Mouse (Mus musculus) C2C12 (cell line): ENCODE data around the gene Ankrd2. TPM values are rescaled to one million over a fixed set of nuclear protein-coding genes. Genes with fewer than 3 reads are reported as not detected.

ENCODE experiments used
- H3K27me3 ChIP-seq: one replicate; pipeline ENCODE4 v1.6.1; 2011; ENCODE audit not compliant: control insufficient read depth, insufficient read depth, insufficient read length
- H3K36me3 ChIP-seq: one replicate; pipeline ENCODE4 v1.6.1; 2011; ENCODE audit not compliant: control insufficient read depth, insufficient read depth
- H3K4me3 ChIP-seq: one replicate; pipeline ENCODE4 v1.5.1; 2011; ENCODE audit warnings: mild to moderate bottlenecking, control low read depth; ENCODE audit not compliant: poor library complexity, insufficient read depth, severe bottlenecking
- H3K79me2 ChIP-seq: one replicate; pipeline ENCODE4 v1.6.1; 2011; ENCODE audit not compliant: control insufficient read depth, insufficient read depth
- H3K79me3 ChIP-seq: one replicate; pipeline ENCODE4 v1.6.1; 2011; ENCODE audit warnings: low read depth, control low read depth
- H3ac ChIP-seq: one replicate; pipeline ENCODE3; 2011; ENCODE audit warnings: low read depth; ENCODE audit not compliant: control insufficient read depth, insufficient read length
- CEBPB ChIP-seq: IDR thresholded peaks from one replicate; pipeline ENCODE4 v1.6.1; 2011; ENCODE audit warnings: low read depth, mild to moderate bottlenecking, control low read depth, moderate library complexity
- CTCF ChIP-seq: IDR thresholded peaks from one replicate; pipeline ENCODE4 v1.5.1; 2011; ENCODE audit not compliant: control insufficient read depth, insufficient read depth, insufficient read length
- FOSL1 ChIP-seq: IDR thresholded peaks from one replicate; pipeline ENCODE4 v1.8.0; 2011; ENCODE audit warnings: mild to moderate bottlenecking, low read length; ENCODE audit not compliant: poor library complexity, insufficient read depth, severe bottlenecking
- MAX ChIP-seq: IDR thresholded peaks from one replicate; pipeline ENCODE4 v1.6.1; 2011; ENCODE audit warnings: mild to moderate bottlenecking, control low read depth
- MYOD1 ChIP-seq: IDR thresholded peaks from one replicate; pipeline ENCODE4 v1.6.1; 2011; ENCODE audit warnings: low read depth; ENCODE audit not compliant: control insufficient read depth, insufficient read length
- MYOG ChIP-seq: IDR thresholded peaks from one replicate; pipeline ENCODE4 v1.6.1; 2011; ENCODE audit not compliant: control insufficient read depth, insufficient read length; ENCODE audit errors: extremely low read depth
- USF1 ChIP-seq: IDR thresholded peaks from one replicate; pipeline ENCODE4 v1.6.1; 2011; ENCODE audit warnings: low read depth, mild to moderate bottlenecking, control low read depth, moderate library complexity
- polyA plus RNA-seq: library from polyadenylated mRNA; unstranded; fragments of >200 nt; fragmentation: generic; extraction: Trizol; gene quantifications from one replicate; pipeline ENCODE4 v1.2.1, GENCODE M21; 2012; ENCODE audit warnings: missing spikeins

Ankrd2 gene
- polyA plus RNA-seq, 1 experiment, result 0.15 TPM

GRCm38 (mm10) chr19:42009067-42009466 lies 26.7 kb upstream of the Ankrd2 start:
- Histone ChIP-seq H3K27me3 (no peaks in the 10 kb centered on the region), H3ac (no peak overlapping the region), H3K79me3 (peaks cover 53% of the 10 kb centered on the region), H3K4me3 (no peak overlapping the region), H3K79me2 (peaks cover 99% of the 10 kb centered on the region), H3K36me3 (peaks cover 4% of the 10 kb centered on the region)
- no peak for TF ChIP-seq FOSL1
- no peak for TF ChIP-seq CTCF
- no peak for TF ChIP-seq CEBPB
- TF ChIP-seq USF1, result no peak
- TF ChIP-seq MAX, result no peak
- no peak for TF ChIP-seq MYOD1
- TF ChIP-seq MYOG, result no peak

- H3K36me3 ChIP-seq, result peaks cover 4% of the 10 kb centered on the region
- H3K27me3 ChIP-seq, result no peaks in the 10 kb centered on the region
- no peak overlapping the region for H3K4me3 ChIP-seq
- no peak for TF ChIP-seq MYOG
- no peak for TF ChIP-seq CEBPB
- H3K79me2 ChIP-seq, result peaks cover 99% of the 10 kb centered on the region
- H3ac ChIP-seq, result no peak overlapping the region
- H3K79me3 ChIP-seq, result peaks cover 49% of the 10 kb centered on the region
Measured at GRCm38 (mm10) chr19:42010436-42010835, 25.4 kb upstream of the Ankrd2 start.

DNA sequence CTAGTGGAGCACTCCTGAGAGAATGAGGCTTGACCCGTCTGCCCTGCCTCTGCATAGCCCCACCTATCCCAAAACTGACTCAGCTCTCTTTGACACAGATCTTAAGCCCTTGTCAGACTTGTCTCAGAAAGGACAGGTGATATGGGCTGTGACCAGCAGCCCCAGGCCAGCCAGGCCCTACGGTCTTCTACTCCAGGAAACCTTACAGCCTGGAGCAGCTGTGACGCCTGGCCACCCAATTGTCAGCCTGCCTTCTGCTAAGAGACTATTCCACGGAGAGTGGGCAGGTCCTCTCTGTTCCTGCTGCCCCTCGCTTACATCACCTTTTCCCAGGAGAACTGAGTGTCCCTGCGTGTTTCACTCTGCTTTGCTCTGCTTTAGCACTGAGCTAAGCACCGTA lies 24.7 kb upstream of the Ankrd2 start:
- no peaks in the 10 kb centered on the region for H3K27me3 ChIP-seq
- no peak for TF ChIP-seq CTCF
- no peak for TF ChIP-seq MYOG
- TF ChIP-seq FOSL1, result no peak
- no peak for TF ChIP-seq USF1
- TF ChIP-seq CEBPB, result no peak
- no peak for TF ChIP-seq MYOD1
- TF ChIP-seq MAX, result no peak
- peaks cover 99% of the 10 kb centered on the region for H3K79me2 ChIP-seq
- no peak overlapping the region for H3K4me3 ChIP-seq
- peaks cover 47% of the 10 kb centered on the region for H3K79me3 ChIP-seq
- H3ac ChIP-seq, result no peak overlapping the region
- H3K36me3 ChIP-seq, result peaks cover 4% of the 10 kb centered on the region

GRCm38 (mm10) chr19:42014231-42014825 lies 21.5 kb upstream of the Ankrd2 start:
- TF ChIP-seq MYOD1, result no peak
- no peak for TF ChIP-seq CEBPB
- TF ChIP-seq MYOG, result no peak
- no peak for TF ChIP-seq MAX
- no peak for TF ChIP-seq FOSL1
- TF ChIP-seq CTCF, result no peak
- no peak for TF ChIP-seq USF1
- Histone ChIP-seq H3K4me3 (no peak overlapping the region), H3K36me3 (peaks cover 4% of the 10 kb centered on the region), H3K79me2 (peaks cover 86% of the 10 kb centered on the region), H3K27me3 (no peaks in the 10 kb centered on the region), H3ac (no peak overlapping the region), H3K79me3 (peaks cover 43% of the 10 kb centered on the region)

DNA sequence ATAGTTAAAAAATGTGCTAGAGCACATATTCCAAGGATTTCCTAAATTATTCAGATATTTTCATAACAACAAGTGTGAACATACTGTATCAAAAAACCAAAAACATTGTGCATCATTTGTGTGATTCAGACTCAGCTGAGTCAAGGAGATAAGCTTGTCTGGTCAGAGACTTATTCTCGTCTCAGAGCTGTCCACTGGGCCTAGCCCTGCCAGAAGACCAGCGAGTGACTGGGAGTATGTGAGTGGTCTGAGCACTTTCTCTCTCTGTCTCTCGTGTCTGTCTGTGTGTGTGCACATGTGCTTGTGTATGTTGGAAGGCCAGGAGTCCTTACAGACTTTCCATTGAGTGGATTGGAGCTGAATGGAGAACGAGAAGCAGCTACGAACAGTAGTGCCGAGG lies 20.8 kb upstream of the Ankrd2 start:
- Histone ChIP-seq H3ac (peak overlapping the region; percentile 41), H3K79me3 (peaks cover 45% of the 10 kb centered on the region), H3K27me3 (no peaks in the 10 kb centered on the region), H3K4me3 (no peak overlapping the region), H3K79me2 (peaks cover 86% of the 10 kb centered on the region), H3K36me3 (peaks cover 4% of the 10 kb centered on the region)
- TF ChIP-seq CTCF, result no peak
- TF ChIP-seq MYOG, result no peak
- no peak for TF ChIP-seq MYOD1
- TF ChIP-seq USF1, result no peak
- no peak for TF ChIP-seq CEBPB
- no peak for TF ChIP-seq FOSL1
- TF ChIP-seq MAX, result no peak

GRCm38 (mm10) chr19:42016251-42016650 lies 19.5 kb upstream of the Ankrd2 start:
- no peaks in the 10 kb centered on the region for H3K27me3 ChIP-seq
- H3K79me3 ChIP-seq, result peaks cover 50% of the 10 kb centered on the region
- peak overlapping the region; percentile 42 for H3ac ChIP-seq
- H3K36me3 ChIP-seq, result peaks cover 4% of the 10 kb centered on the region
- H3K4me3 ChIP-seq, result no peak overlapping the region
- H3K79me2 ChIP-seq, result peaks cover 86% of the 10 kb centered on the region
- TF ChIP-seq MYOG (no peak), CTCF (no peak), FOSL1 (no peak), MYOD1 (no peak), USF1 (no peak), MAX (no peak), CEBPB (no peak)
